Mouse (Mus musculus) spleen, adult 2 months (tissue): ENCODE results near the gene Psmb2. TPM values are rescaled to one million over a fixed set of nuclear protein-coding genes. Genes with fewer than 3 reads are reported as not detected.
A peak's percentile ranks its signal among the peaks of the same experiment; 100 is the strongest.

Experiments
- DNase-seq, 2 experiments: peaks; one replicate each; pipeline versions ENCODE4 v3.0.0 to v3.0.0-alpha.2; 2012 to 2021; ENCODE audit warnings: low spot score in 2 of 2, low read depth in 1 of 2
- H3K27ac ChIP-seq: fragments of 200-500 bp; 2 replicates; pipeline ENCODE4 v1.5.1; 2012; ENCODE audit warnings: low read length, inconsistent platforms; ENCODE audit not compliant: insufficient read depth
- H3K27me3 ChIP-seq: fragments of 200-500 bp; 2 replicates; pipeline ENCODE4 v1.6.1; 2012; ENCODE audit warnings: mild to moderate bottlenecking, moderate library complexity, low read length, inconsistent platforms; ENCODE audit not compliant: control insufficient read depth, insufficient read depth
- H3K36me3 ChIP-seq: fragments of 200-500 bp; 2 replicates; pipeline ENCODE4 v1.6.1; 2012; ENCODE audit warnings: mild to moderate bottlenecking, low read length, inconsistent platforms; ENCODE audit not compliant: control insufficient read depth, insufficient read depth
- H3K4me1 ChIP-seq: fragments of 200-500 bp; 2 replicates; pipeline ENCODE4 v1.6.1; 2011; ENCODE audit warnings: inconsistent platforms; ENCODE audit not compliant: control insufficient read depth, insufficient read depth, insufficient read length
- H3K4me3 ChIP-seq: fragments of 200-500 bp; 2 replicates; pipeline ENCODE4 v1.5.1; 2011; ENCODE audit warnings: mild to moderate bottlenecking, inconsistent platforms; ENCODE audit not compliant: insufficient read depth, insufficient read length; ENCODE audit errors: extremely low read depth
- CTCF ChIP-seq: fragments of 200-500 bp; IDR thresholded peaks from 2 replicates; pipeline ENCODE4 v1.5.1; 2011; ENCODE audit warnings: mild to moderate bottlenecking, inconsistent platforms; ENCODE audit not compliant: insufficient read depth, insufficient read length, insufficient replicate concordance; ENCODE audit errors: extremely low read depth
- POLR2A ChIP-seq: fragments of 200-500 bp; IDR thresholded peaks from 2 replicates; pipeline ENCODE4 v1.6.1; 2011; ENCODE audit warnings: low read depth, low read length, inconsistent platforms
- WGBS: fragments of 180-500 bp; shearing (Covaris S2); methylation state at CpG from one replicate; pipeline ENCODE4 v1.1.7; 2018; 5-methylcytosine and 5-hydroxymethylcytosine counted together
- polyA plus RNA-seq: library from polyadenylated mRNA; depleted of rRNA; stranded (reverse); fragments of >200 nt; gene quantifications from 2 replicates; pipeline ENCODE4 v1.2.3, GENCODE M21; 2012

The Psmb2 gene
- polyA plus RNA-seq, 1 experiment, result 88.8 TPM

DNA sequence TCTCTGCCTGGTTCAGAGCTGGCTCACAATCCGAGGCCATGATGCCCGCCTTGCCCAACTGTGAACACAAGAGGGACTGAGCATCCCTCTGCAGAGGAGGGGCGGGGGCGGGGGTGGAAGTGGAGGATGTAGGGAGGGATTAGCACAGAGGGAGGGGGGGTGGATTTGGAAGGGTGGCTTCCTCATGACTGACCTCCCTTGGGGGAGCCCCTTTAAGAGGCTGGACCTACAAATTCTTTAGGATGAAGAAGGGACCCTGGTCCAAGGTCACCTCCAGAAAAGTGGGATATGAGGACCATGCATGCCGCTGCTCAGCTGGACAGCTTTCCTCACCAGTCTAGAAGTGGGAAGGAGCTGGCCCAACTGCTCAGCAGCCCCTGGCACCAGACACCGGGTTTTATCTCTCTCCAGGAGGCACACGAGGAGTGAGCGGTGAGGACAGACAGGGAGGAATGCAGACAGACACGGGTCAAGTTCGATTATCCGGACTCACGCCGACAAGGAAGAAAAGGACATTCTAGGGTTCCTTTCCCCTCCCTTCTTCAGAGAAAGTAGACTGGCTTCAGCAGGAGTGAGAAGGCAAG is 74.7 kb downstream of the Psmb2 start:
- Histone ChIP-seq H3K36me3 (peaks cover 13% of the 10 kb centered on the region), H3K27me3 (no peaks in the 10 kb centered on the region), H3K4me3 (peak overlapping the region; percentile 96), H3K27ac (no peak overlapping the region), H3K4me1 (peaks cover 10% of the 10 kb centered on the region; the same call in 1 of the 2 replicates)
- 31% methylated on average over 13 of the region's 13 CpGs for WGBS
- no peak for DNase-seq
- TF ChIP-seq POLR2A (no peak), CTCF (no peak)

- Histone ChIP-seq H3K4me3 (peak overlapping the region; percentile 96), H3K27me3 (no peaks in the 10 kb centered on the region), H3K36me3 (peaks cover 14% of the 10 kb centered on the region), H3K4me1 (peaks cover 10% of the 10 kb centered on the region; the same call in 1 of the 2 replicates), H3K27ac (no peak overlapping the region)
- DNase-seq, result no peak
- no peak for TF ChIP-seq POLR2A
- TF ChIP-seq CTCF, result no peak
- WGBS, result under 1% methylated on average over 23 of the region's 23 CpGs
Measured at GRCm38 (mm10) chr4:126752608-126753141, 75.2 kb downstream of the Psmb2 start.

GRCm38 (mm10) chr4:126753268-126754230 is 76.1 kb downstream of the Psmb2 start, which contains the start of the genes Ncdn and AU040320:
Gene Ncdn, minus strand, starts transcription at chr4:126753438.
Gene AU040320, plus strand, starts transcription at chr4:126753544.
- peak; percentile 90 to 94 for DNase-seq
- no peak for TF ChIP-seq CTCF
- peak; percentile 76 for TF ChIP-seq POLR2A
- H3K4me3 ChIP-seq, result peak within 1 kb of the TSS; percentile 96
- under 1% methylated on average over 70 of the region's 71 CpGs for WGBS
- peaks cover 11% of the 10 kb centered on the region for H3K36me3 ChIP-seq
- peaks cover 10% of the 10 kb centered on the region; the same call in 1 of the 2 replicates for H3K4me1 ChIP-seq
- peak within 1 kb of the TSS; percentile 94 for H3K27ac ChIP-seq
- H3K27me3 ChIP-seq, result no peaks in the 10 kb centered on the region

- DNase-seq, result no peak
- Histone ChIP-seq H3K27ac (peak overlapping the region; percentile 94; the same call in 1 of the 2 replicates), H3K27me3 (no peaks in the 10 kb centered on the region), H3K4me3 (peak overlapping the region; percentile 96), H3K36me3 (peaks cover 11% of the 10 kb centered on the region), H3K4me1 (peaks cover 10% of the 10 kb centered on the region; the same call in 1 of the 2 replicates)
- no peak for TF ChIP-seq POLR2A
- WGBS, result 4% methylated on average over 12 of the region's 12 CpGs
Measured at GRCm38 (mm10) chr4:126754231-126754611, 76.8 kb downstream of the Psmb2 start.

GRCm38 (mm10) chr4:126754736-126755374 is 77.4 kb downstream of the Psmb2 start:
- TF ChIP-seq POLR2A, result no peak
- TF ChIP-seq CTCF, result no peak
- Histone ChIP-seq H3K27me3 (no peaks in the 10 kb centered on the region), H3K4me3 (no peak overlapping the region), H3K4me1 (peaks cover 10% of the 10 kb centered on the region; the same call in 1 of the 2 replicates), H3K36me3 (peaks cover 9% of the 10 kb centered on the region), H3K27ac (no peak overlapping the region)
- DNase-seq, result no peak
- 78% methylated on average over 12 of the region's 12 CpGs for WGBS

- Histone ChIP-seq H3K4me3 (no peak overlapping the region), H3K27me3 (no peaks in the 10 kb centered on the region), H3K4me1 (peaks cover 10% of the 10 kb centered on the region; the same call in 1 of the 2 replicates), H3K27ac (no peak overlapping the region), H3K36me3 (peaks cover 6% of the 10 kb centered on the region; the same call in 1 of the 2 replicates)
- no peak for DNase-seq
- 84% methylated on average over 4 of the region's 4 CpGs for WGBS
- TF ChIP-seq CTCF, result no peak
Measured at GRCm38 (mm10) chr4:126756766-126757165, 79.3 kb downstream of the Psmb2 start.
